Mouse (Mus musculus): ENCODE measurements at regions not wholly inside any gene's neighbourhood (a gene's known extent, or its start where the extent isn't known, plus 50 kb on each side); places are given as distances from the start of the nearest gene placed in this dataset.

GRCm38 (mm10) chr4:105394366-105394765, 237.2 kb downstream of the Plpp3 start:
- no peak for DNase-seq (ENCODE audit: low spot score)

DNA sequence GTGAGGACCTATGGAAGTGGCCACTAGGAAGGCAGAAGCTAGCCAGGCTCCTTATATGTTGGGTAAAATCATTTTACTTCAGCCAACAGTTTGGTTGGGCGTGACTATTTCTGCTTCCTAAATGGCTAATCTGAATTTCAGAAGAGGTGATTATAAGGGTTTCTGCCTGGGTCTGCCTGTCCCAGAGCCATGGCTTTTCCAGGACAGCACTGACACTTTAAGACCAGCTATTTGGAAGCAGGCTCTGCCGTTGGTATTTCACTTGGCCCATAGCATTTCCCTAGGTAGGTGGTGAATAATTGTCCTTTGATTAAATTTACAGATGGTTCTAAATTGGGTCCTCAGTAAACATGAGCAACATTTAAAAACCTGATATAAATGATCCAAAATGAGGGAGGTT, 240.3 kb downstream of the Plpp3 start:
- no peak for DNase-seq (ENCODE audit: low spot score)

DNA sequence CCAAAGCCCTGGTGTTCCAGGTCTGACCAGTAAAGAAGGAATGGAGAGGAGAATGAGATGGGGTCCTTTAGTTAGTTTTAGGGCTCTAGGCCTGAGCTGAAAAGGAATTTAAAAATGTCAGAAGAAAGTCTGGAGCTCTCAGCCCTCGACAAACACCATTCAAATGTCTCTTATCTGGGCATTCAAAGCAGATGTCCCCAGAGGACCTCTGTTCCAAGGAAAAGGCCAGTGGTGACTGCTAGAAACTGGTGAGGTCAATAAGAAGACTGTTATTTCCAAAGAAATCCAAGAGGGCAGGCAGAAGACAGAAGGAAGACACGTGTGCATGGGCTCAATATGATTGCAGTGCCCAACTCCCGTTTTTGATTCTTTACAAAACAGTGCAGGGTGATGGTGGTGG, 244.9 kb downstream of the Plpp3 start:
- DNase-seq (ENCODE audit: low spot score): no peak

DNA sequence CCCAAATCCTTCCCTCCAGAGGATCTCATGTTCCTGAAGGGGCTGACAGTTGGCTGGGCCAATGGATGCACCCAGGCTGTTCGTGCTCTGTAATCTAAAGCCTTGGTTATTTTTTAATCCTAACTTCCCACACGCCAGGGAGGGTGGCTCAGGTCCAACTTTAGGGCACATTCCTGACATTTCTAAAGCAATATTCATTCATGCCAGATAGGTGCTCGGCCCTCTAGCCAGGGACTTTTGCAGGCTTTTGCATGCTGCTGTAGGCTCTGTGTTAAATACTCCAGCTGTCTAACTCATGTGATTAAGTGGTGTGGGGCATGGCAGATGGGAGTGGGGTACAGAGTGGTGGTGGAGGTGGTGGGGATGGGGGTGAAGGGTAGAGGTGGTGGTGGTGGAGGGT, 246.0 kb downstream of the Plpp3 start:
- DNase-seq (ENCODE audit: low spot score): peak; percentile 60

- no peak for DNase-seq (ENCODE audit: low spot score)
Measured at GRCm38 (mm10) chr4:105403686-105404085, 246.5 kb downstream of the Plpp3 start.

DNA sequence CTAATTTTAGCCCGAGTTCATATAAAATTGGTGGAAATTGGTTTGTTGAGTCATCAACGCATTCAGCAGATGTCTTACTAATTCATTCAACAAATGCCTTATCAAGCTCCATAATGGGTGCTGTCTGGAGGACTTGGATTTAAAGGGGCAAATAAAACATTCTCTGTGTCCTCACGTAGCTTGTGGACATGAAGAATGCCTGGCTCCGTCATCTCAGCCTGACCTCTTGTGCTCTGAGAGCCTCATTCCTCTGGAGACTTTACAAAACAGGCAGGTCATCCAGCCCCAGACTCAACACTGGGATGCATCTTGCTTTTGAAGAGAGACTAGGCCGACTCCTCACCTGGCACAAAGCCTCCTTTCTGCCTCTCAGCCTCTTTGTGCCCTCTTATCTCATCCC, 248.6 kb downstream of the Plpp3 start:
- no peak for DNase-seq (ENCODE audit: low spot score)

DNA sequence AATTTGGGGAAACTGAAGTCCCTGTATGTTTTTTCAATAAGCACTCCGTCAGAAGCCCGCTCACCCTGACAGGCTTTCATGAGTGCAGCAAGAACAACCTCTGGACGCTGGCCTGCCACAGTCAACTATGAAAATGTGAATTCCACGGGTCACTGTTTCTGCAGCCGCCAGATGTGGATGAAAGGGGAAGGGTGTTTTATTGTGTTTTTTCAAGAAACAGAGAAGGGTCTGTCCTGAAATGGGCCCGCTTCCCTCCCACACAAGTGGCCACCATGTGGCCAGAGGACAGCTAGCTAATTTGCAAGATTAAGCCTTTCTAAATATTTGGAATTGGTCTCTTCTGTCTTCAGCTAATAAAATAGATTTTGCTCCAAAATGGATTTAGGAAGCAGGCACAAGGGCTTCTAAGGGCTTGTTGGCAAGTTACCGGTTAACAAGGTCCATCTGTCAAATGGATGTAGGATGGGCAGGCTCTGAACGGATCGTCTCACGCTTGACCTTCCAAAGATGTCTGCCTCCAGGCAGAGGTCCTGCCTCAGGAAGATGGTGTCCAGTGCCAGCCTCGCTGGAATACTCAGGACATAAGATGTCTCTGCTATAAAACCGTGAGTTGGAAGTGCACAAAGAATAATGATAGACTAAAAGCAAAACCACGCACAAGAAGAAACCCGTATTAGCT, 249.8 kb downstream of the Plpp3 start:
- peak; percentile 13 for DNase-seq (ENCODE audit: low spot score)

DNA sequence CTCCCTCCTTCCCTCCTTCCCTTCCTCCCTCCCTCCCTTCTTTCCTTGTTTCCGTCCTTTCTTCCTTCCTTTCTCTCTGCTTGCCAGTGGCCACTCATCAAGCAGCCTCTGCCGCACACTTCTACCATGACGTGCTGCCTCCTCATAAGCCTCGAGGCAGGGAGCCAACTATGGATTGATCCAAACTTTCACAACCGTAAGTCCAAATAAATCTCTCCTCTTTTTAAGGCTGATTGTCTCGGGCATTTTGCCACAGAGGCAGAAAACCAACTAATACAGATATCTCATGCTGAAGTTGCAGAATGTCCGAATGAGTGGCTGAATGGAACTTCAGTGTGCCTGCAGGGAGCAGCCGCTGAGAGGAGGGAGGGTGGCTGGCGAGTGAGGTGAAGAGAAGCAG, 251.7 kb downstream of the Plpp3 start:
- DNase-seq (ENCODE audit: low spot score): no peak

- no peak for DNase-seq (ENCODE audit: low spot score)
Measured at GRCm38 (mm10) chr4:105417166-105417565, 260.0 kb downstream of the Plpp3 start.

DNA sequence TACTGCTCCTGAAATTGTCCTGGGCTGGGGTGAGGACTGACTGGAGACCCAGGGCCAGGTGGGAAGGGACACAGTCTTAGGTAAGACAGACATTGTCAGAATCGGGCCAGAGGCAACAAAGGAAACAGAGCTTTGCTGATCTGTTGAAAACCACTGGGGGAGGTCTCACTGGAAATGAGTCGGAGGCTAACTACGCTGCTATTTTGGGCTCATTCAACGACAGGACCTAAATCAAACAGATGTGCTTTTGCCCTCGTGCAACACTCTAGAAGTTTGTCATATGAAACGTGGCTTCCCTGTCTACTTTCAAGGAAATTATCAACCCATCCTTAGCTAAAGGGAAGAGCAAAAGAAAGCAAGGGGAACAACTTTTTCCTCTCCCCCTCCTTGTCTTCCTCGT, 265.3 kb downstream of the Plpp3 start:
- no peak for DNase-seq (ENCODE audit: low spot score)

DNA sequence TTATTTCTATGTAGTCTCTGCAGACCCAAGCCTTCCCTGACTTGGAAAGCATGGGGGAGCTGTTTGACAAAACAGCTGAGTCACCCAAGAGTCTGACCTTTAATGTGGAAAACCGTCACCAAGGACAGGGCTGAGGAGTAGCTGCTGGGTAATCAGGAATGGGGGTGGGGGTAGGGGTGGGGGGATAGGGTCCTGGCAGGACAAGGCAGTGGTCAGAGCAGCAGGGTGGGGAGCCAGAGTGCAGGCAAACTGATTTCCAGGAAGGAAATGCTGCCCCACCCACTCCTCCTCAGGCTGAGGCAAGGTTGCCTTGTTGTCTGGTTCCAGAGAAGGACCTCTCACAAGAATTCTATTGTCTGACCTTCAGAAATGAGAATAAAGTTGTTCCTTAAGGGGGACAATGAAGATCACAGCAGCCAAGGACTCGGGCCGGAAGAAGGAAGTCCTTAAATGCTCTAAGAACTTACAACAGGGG, 266.6 kb downstream of the Plpp3 start:
- peak; percentile 26 for DNase-seq (ENCODE audit: low spot score)

DNA sequence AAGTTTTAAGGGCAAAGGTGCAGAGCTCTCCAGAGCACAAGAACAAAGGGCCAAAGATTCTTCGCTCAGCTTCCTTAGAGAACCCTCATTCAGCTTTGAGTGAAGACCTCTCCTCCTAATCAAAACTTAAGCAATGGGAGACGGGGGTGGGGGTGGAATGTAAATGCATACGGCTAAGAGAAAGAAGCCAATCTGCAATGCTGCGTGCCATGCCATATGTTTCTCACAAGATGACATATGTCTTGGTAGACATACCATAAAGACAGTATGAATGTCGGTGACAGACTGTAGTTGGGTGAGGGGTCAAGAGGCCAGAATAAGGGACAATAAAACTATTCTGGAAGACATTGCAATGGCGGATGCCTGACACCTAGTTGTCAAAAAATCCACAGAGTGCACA, 267.9 kb downstream of the Plpp3 start:
- DNase-seq (ENCODE audit: low spot score): no peak

- DNase-seq (ENCODE audit: low spot score): no peak
Measured at GRCm38 (mm10) chr4:105427581-105427980, 270.4 kb downstream of the Plpp3 start.

DNA sequence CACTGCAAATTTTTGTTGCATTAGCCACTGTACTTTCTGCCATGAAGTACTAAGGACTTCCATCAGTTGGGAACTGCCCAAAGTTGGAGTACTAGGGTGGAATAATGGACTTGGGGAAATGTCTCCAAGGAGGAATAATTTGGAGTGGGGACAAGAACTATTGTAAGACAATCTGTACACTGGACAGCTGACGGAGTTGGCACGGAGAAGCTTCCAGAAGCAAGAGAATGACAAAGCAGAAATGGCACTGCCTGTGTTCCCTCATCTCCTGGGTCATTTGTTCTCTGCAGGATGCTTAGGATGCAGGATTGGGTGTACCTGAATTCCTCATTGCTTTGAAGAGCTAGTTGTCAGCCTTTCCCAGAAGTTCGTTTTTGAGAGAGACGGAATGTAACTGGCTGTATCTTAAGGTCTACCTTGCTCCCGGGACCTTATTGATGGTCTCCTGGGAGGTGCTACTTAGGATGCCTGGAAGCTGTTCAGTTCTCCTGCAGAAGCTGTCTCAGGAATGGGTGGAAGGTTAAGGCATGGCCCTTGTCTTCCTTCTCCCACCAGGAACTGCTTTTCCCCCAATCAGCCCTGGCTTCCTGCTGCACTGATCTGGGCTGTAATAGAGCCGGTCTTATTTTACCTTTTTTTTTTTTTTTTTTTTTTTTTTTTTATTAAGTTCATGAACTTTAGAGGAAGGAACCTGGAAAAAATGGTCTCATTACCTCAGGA, 272.4 kb downstream of the Plpp3 start:
- DNase-seq (ENCODE audit: low spot score): no peak

DNA sequence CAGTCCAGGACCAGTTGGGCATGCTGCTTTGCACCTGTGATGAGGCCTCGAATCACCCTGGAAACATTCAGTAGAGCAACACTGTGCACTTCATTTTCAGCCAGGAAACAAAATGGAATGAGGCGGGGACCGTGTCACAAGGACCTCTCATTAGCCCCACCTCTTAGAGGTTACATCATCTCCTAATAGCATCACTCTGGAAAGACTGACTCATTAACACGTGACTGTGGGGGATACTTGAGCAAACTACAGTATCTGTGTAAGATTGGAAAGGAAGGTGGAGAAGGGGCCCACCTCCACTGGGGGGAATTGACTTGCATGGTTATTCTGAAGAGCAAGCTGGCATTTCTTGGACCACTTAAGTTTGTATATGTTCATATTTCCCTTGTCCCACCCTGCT, 275.3 kb downstream of the Plpp3 start:
- DNase-seq (ENCODE audit: low spot score): no peak

GRCm38 (mm10) chr4:105437141-105437540, 280.0 kb downstream of the Plpp3 start:
- DNase-seq (ENCODE audit: low spot score): no peak

DNA sequence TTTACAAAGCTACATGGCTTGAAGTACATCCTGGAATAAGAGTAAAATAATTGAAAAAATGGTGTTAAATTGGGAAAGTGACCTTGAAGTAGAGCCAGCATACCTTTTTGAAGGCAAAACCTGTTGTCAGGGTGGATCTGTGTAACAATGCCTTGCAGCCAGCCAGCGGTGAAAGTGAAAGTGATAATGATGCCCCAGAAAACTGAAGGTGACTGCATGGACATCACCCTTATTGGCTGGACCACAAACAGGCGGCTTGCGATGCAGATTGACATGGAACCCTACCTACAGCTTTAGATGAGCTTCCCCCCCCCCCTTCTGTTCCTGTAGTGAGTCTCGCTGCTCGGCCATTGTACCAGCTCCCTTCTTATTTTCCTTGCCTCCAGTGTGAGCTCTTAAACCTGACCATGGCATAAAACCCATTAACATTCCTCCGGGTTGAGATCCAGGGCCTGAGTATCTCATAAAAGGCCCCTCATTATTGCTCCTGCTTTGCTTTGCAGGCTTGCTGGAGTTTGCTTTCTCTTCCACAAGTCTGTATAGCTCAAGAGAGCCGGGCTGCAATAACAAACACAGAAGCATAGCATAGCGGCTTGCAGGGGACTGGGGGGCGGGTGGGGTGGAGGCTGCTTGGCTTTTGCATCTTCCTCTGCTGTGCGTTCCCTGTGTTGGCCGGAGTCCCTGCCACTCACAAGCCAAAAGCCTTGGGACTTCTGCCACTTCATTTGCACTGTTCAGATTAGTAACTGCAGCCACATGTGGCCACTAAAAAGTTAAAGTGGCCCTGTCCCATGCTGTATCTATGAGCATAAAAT, 292.1 kb downstream of the Plpp3 start:
- no peak for DNase-seq (ENCODE audit: low spot score)

DNA sequence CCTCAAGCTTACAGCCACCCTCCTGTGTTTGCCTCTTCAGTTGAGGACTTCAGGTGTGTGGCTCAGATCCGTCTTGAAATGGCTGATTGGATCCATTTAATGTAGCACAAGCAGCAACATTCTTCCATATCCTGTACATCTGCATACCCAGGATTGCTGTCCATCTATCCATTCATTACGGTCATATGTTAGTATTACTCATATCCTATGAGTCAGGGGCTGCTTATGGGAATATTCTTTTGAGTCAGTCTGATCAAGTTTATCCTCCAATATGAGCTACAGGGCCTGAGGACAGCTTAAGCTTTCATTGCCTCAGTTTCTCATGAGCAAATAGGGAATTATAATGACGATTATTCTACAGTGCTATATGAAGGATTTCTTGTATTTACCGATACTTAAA, 293.7 kb downstream of the Plpp3 start:
- no peak for DNase-seq (ENCODE audit: low spot score)

DNA sequence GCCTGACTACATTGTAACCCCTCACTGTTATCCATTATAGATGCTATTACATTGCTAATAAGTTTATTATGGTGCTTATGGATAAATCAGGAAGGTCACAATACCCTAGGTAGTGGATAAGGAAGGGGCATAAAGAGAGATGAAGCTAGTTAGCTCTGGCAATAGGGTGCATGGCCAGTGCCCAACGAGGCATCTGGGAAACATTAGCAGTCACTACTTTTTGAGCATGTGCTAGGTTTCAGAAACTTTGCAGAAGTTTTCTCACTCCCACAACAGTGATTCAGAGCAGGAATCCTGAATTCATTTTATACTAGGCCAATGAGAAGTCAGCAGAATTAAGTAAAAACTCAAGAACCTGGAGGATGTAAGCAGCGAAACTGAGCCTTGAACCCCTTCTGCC, 294.7 kb downstream of the Plpp3 start:
- no peak for DNase-seq (ENCODE audit: low spot score)

DNA sequence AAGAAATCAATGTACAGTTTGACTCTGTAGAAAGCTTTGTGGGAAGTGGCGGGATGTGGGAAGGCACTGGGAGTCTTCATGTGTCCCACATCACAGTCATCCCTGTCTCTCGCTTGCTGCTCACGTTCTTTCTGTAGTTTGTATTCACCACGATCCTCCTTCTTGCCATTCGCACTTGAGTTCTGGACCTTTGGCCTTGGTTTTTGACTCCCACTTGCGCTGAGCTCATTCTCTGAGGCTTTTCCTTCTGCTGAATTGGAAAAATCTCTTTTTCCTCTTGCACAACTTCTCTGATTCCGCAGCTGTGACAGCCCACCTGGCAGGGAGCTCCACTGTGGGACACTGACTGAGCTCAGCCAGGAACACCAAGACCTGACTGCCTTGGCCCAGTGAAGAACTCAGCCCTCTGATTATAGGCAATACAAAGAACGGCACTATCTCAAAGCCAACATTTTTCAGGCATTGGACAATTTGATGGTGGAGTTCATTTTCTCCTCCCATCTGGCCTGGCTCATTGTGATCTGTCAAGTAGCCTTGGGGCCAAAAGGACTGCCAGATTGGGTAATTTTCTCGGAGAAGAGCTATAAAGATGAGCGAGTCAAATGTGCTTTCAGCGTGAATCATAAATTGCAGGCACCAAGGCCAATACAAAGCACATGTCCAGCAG, 299.9 kb downstream of the Plpp3 start:
- peak; percentile 6 for DNase-seq (ENCODE audit: low spot score)

- DNase-seq (ENCODE audit: low spot score): peak; percentile 69
Measured at GRCm38 (mm10) chr4:105459991-105460688, 303.0 kb downstream of the Plpp3 start.

- DNase-seq (ENCODE audit: low spot score): no peak
Measured at GRCm38 (mm10) chr4:105460689-105461005, 303.5 kb downstream of the Plpp3 start.
